Mouse (Mus musculus) layer of hippocampus, adult 2 months (tissue): ENCODE results near the gene Myl10. TPM values are rescaled to one million over a fixed set of nuclear protein-coding genes. Genes with fewer than 3 reads are reported as not detected.
A peak's percentile ranks its signal among the peaks of the same experiment; 100 is the strongest.
"Not testable (repeated sequence)": the region's sequence is repeated elsewhere in the genome, so short reads cannot be mapped to it uniquely, and the experiment has no call there.

Source experiments
- DNase-seq, 2 experiments: peaks; one replicate each; pipeline ENCODE4 v3.0.0; 2022; ENCODE audit warnings: low spot score in 2 of 2
- H3K27ac ChIP-seq: fragments of 200-600 bp; 2 replicates; pipeline ENCODE4 v1.8.1; 2022
- H3K4me3 ChIP-seq: fragments of 200-600 bp; 2 replicates; pipeline ENCODE4 v1.8.1; 2022; ENCODE audit warnings: mild to moderate bottlenecking
- CTCF ChIP-seq: fragments of 200-600 bp; conservative IDR thresholded peaks from 2 replicates; pipeline ENCODE4 v1.8.1; 2022; ENCODE audit warnings: antibody characterized with exemption, mild to moderate bottlenecking, moderate library complexity
- long read RNA-seq, 2 experiments: library from polyadenylated mRNA; stranded (forward); transcript quantifications; one replicate each; pipeline ENCODE4 v2.0.0; 2021; ENCODE audit warnings: borderline mapping rate in 2 of 2
- total RNA-seq, 2 experiments: library from RNA; stranded (reverse); gene quantifications; 2 replicates each; pipeline ENCODE4 v1.2.3; 2021

Myl10 gene
- total RNA-seq: not detected
- long read RNA-seq, experiment 1: 0 reads
- long read RNA-seq, experiment 2: 0 reads

GRCm38 (mm10) chr5:136692784-136693183, at the start of gene Myl10:
Gene Myl10 (plus strand): TSS chr5:136693146.
- no peak for DNase-seq
- no peak within 1 kb of the TSS for H3K27ac ChIP-seq
- no peak for TF ChIP-seq CTCF
- H3K4me3 ChIP-seq: no peak within 1 kb of the TSS

DNA sequence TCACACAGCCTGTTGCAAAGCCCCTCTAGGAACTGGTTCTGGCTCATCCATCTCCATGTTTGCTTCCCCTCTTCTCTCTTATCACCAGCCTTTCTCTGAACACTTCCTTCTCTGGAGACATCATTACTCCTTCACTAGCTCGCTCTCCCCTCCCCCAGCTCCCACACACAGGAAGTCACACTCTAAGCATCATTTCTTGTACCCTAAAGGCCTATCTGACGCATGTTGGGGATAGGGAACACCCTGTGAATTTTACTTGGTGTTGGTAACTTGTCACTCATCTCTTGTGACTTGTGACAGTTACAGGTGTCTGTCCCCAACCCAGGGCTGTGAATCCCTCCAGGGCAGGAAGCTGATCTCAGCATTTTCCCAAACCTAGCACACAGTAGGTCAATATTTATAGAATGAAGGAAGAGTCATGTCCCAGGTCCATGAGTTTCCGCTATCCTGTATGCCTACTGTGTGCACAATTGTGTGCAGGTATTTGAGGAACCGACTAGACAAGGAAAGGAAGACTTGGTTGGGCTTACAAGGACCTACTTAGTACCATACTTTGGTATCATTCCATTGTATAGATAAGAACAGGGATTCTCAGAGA, 46.1 kb upstream of the Myl10 start:
- TF ChIP-seq CTCF: no peak
- H3K27ac ChIP-seq: no peak overlapping the region
- DNase-seq: no peak
- no peak overlapping the region for H3K4me3 ChIP-seq

DNA sequence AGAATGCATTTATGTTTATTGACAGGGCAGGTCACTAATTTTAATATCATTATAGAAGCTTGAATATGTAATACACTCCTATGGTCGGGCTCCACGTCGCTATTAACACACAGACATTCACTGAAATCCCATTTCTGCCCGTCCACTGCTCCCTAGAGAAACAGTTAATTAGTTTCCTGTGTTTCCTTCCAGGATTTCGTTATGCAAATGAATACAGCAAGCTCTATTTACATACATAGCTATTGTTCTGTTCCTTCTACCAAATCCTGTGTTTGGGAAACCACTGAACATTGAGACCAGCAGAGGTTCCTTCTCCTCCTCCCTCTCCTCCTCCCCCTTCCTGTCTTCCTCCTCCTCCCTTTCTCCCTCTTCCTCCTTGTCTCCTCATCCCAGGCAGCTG, 43.9 kb upstream of the Myl10 start:
- H3K27ac ChIP-seq: no peak overlapping the region
- H3K4me3 ChIP-seq: no peak overlapping the region
- no peak for DNase-seq
- no peak for TF ChIP-seq CTCF

DNA sequence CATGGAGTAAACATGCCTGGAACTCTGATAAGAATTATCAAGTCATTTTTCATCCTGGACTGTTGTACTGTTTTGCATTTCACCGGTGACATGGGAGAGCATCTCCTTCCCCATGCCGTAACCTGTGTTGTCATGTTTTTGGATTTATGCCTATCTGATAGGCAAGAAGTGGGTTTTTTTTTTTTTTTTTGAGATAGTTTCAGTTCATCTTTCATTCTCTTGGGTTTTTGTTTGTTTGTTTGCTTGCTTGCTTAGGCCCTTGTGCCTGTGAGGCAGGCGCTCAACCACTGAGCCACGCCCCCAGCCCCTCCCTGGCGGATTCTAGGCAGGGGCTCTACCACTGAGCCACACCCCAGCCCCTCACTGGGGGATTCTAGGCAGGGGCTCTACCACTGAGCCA, 43.3 kb upstream of the Myl10 start:
- H3K27ac ChIP-seq: no peak overlapping the region
- no peak for DNase-seq
- no peak overlapping the region for H3K4me3 ChIP-seq
- TF ChIP-seq CTCF: no peak

- no peak overlapping the region for H3K27ac ChIP-seq
- H3K4me3 ChIP-seq: no peak overlapping the region
- DNase-seq: no peak
- TF ChIP-seq CTCF: no peak
Observed at GRCm38 (mm10) chr5:136654481-136654880, 38.5 kb upstream of the Myl10 start.

DNA sequence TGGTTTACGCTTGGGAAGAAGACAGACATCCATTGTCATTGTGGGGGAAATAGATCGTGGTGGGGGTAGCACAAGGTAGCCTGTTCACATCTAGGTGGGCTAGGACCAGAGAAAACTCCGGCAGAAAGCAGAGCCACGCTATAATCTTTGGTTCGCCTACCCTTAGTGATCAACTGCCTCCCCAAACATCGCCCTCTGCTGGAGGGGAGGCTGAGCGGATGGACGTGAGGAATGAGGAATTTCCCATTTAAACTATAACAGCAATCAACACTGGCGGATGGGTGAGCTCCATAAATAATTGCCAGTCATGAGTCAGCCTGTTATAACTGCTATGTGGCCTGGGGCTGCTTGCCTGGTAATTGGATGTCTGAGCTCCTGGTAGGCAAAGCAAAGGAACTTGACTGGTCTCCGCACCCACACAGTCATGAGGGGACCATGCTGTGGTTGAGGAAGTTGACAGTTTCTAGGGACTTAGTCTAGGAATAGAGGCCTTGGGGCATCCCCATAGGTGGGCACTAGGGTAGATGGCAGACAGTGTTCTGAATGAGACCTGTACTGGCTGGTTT, 36.0 kb upstream of the Myl10 start:
- Histone ChIP-seq H3K4me3 (no peak overlapping the region), H3K27ac (no peak overlapping the region)
- TF ChIP-seq CTCF: peak; percentile 41
- no peak for DNase-seq

GRCm38 (mm10) chr5:136660721-136661120, 32.2 kb upstream of the Myl10 start:
- DNase-seq, H3K4me3 ChIP-seq, H3K27ac ChIP-seq: not testable (repeated sequence)

GRCm38 (mm10) chr5:136662281-136662680, 30.7 kb upstream of the Myl10 start:
- Histone ChIP-seq H3K4me3 (no peak overlapping the region), H3K27ac (no peak overlapping the region)
- no peak for DNase-seq
- no peak for TF ChIP-seq CTCF

- DNase-seq: no peak
- no peak for TF ChIP-seq CTCF
- no peak overlapping the region for H3K27ac ChIP-seq
- no peak overlapping the region for H3K4me3 ChIP-seq
Observed at GRCm38 (mm10) chr5:136662822-136663221, 30.1 kb upstream of the Myl10 start.

- no peak overlapping the region for H3K27ac ChIP-seq
- peak; percentile 52 to 72 for DNase-seq
- H3K4me3 ChIP-seq: no peak overlapping the region
- TF ChIP-seq CTCF: peak; percentile 93
Observed at GRCm38 (mm10) chr5:136664497-136664896, 28.4 kb upstream of the Myl10 start.

DNA sequence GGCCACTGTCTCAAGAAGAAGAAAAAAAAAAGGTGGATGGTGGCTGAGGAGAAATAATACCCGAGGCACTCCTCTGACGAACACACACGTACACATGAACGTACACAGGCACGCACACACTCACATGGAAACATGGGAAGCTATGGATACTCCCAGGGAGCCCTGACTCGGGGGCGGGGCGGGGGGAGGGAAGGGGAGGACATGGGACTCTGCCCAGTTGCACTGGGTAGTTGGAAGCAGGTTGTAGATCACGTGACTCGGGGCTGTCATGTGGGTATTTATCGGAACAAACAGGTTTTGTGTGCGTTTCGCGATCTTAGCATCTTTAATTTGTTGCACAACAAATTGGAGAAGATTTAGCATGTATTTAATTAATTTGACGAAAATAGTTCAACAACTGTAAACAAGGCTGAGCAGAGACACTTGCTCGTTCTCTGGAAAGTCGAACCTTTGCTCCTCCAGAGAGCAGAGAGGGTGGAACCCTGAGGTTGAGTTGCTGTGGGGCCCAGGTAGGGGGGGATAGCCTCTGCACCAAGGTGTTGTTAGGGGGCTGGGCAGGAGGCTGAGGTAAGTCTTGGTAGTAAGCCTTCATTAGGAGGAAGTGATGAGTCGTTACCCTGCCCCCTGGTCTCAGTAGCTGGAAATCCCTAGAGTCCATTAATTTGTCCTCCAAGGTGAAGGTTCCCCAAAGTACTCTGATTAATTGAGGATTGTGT, 16.5 kb upstream of the Myl10 start:
- TF ChIP-seq CTCF: no peak
- H3K4me3 ChIP-seq: no peak overlapping the region
- H3K27ac ChIP-seq: no peak overlapping the region
- DNase-seq: no peak

- TF ChIP-seq CTCF: no peak
- no peak overlapping the region for H3K27ac ChIP-seq
- no peak for DNase-seq
- no peak overlapping the region for H3K4me3 ChIP-seq
Observed at GRCm38 (mm10) chr5:136678840-136679348, 14.1 kb upstream of the Myl10 start.

DNA sequence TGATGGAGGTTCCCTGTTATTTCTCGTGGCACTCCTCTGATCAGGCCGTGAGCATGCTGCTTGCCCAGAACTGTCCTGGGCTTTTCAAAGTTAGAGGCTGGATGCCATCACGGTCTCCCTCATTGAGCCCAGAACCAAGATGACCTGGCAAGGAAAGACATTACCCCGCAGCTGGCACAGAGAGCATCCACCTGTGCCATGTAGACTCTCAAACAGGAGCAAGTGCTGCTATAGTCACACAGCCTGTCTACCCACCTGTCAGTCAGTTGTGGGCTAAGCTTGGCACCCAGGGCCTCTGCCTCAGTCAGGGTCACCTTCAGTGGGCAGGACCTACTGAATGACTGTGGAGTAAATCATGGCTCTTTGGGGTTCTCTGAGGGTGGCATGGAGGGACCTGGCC, 6.6 kb upstream of the Myl10 start:
- no peak for TF ChIP-seq CTCF
- H3K4me3 ChIP-seq: no peak overlapping the region
- H3K27ac ChIP-seq: no peak overlapping the region
- DNase-seq: no peak

- no peak overlapping the region for H3K27ac ChIP-seq
- no peak overlapping the region for H3K4me3 ChIP-seq
- DNase-seq: no peak
- TF ChIP-seq CTCF: no peak
Observed at GRCm38 (mm10) chr5:136687561-136687960, 5.4 kb upstream of the Myl10 start.
